Mouse (Mus musculus): ENCODE data around the gene Cacna1d.

DNA sequence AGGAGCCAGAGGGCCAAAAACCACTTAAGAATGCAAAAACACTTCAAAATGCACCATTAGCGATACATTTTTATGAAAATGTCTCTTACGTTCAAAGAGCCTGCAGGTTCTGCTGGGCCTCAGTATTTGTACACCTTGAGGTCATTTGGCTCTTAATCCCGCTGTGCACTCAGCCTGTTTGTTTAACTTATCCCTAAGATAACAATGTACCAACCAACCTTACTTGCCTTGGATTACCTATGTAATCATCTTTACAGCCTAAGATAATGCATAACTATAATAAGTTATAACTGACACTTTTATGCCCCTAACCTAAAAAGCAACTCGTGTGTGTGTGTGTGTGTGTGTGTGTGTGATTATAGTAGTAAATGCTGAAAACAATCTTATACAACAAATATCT, 411.5 kb downstream of the Cacna1d start:
- TF ChIP-seq CTCF (IDR thresholded peaks at IDR 0.05; ENCODE audit: low read depth) (no peak), EP300 (optimal IDR thresholded peaks at IDR 0.05) (no peak)

Measured in stomach, postnatal 0 days (tissue).